Mouse (Mus musculus) heart, adult 2 months (tissue): ENCODE data around the gene Ntf5. TPM values are rescaled to one million over a fixed set of nuclear protein-coding genes. Genes with fewer than 3 reads are reported as not detected.
"Not testable (repeated sequence)": the region's sequence is repeated elsewhere in the genome, so short reads cannot be mapped to it uniquely, and the experiment has no call there.

Source experiments
- DNase-seq, 2 experiments: peaks; one replicate each; pipeline ENCODE4 v3.0.0; 2021
- H3K27ac ChIP-seq: fragments of 200-600 bp; 2 replicates; pipeline ENCODE4 v1.8.1; 2022
- H3K27me3 ChIP-seq: fragments of 200-500 bp; 2 replicates; pipeline ENCODE4 v1.6.1; 2012; ENCODE audit warnings: mild to moderate bottlenecking, low read length, inconsistent platforms, mixed read lengths; ENCODE audit not compliant: control insufficient read depth, insufficient read depth
- H3K36me3 ChIP-seq: fragments of 200-500 bp; 2 replicates; pipeline ENCODE4 v1.6.1; 2012; ENCODE audit warnings: low read length, inconsistent platforms; ENCODE audit not compliant: control insufficient read depth, insufficient read depth
- H3K4me1 ChIP-seq: fragments of 200-500 bp; 2 replicates; pipeline ENCODE4 v1.6.1; 2011; ENCODE audit warnings: low read length; ENCODE audit not compliant: control insufficient read depth, insufficient read depth
- H3K4me3 ChIP-seq: fragments of 200-600 bp; 2 replicates; pipeline ENCODE4 v1.8.1; 2022
- H3K79me2 ChIP-seq: fragments of 200-500 bp; replicated peaks from 2 replicates; pipeline ENCODE4 v1.6.1; 2012; ENCODE audit warnings: mild to moderate bottlenecking, inconsistent platforms, low read length, moderate library complexity, mixed read lengths; ENCODE audit not compliant: control insufficient read depth, insufficient read depth
- H3K9ac ChIP-seq: fragments of 200-500 bp; 2 replicates; pipeline ENCODE4 v1.6.1; 2012; ENCODE audit warnings: low read depth, mild to moderate bottlenecking, control low read depth, inconsistent platforms, low read length, mixed read lengths
- CTCF ChIP-seq: fragments of 200-600 bp; IDR thresholded peaks from 2 replicates; pipeline ENCODE4 v1.8.1; 2022; ENCODE audit warnings: antibody characterized with exemption, mild to moderate bottlenecking, moderate library complexity
- EP300 ChIP-seq: fragments of 200-500 bp; IDR thresholded peaks from 2 replicates; pipeline ENCODE4 v1.6.1; 2011; ENCODE audit warnings: low read depth, low read length, control low read depth; ENCODE audit not compliant: insufficient read depth
- POLR2A ChIP-seq: fragments of 200-500 bp; IDR thresholded peaks from 2 replicates; pipeline ENCODE4 v1.6.1; 2011; ENCODE audit warnings: mild to moderate bottlenecking, low read depth, low read length, control low read depth; ENCODE audit not compliant: insufficient read depth
- WGBS: fragments of 180-500 bp; shearing (Covaris S2); methylation state at CpG from one replicate; pipeline ENCODE4 v1.1.7; 2018; 5-methylcytosine and 5-hydroxymethylcytosine counted together
- intact Hi-C: fragments of 180-260 bp; cut with DNase I; formaldehyde crosslinking; loops from one replicate; pipeline ENCODE4 v1.15.1; 2025
- polyA plus RNA-seq: library from polyadenylated mRNA; depleted of rRNA; stranded (reverse); fragments of >200 nt; gene quantifications from 2 replicates; pipeline ENCODE4 v1.2.3, GENCODE M21; 2012
- total RNA-seq, 2 experiments: library from RNA; stranded (reverse); gene quantifications; 2 replicates each; pipeline ENCODE4 v1.2.3; 2021

The Ntf5 gene
- total and polyA plus RNA-seq, 3 experiments, result 0.11 to 0.50 (median 0.43) TPM

DNA sequence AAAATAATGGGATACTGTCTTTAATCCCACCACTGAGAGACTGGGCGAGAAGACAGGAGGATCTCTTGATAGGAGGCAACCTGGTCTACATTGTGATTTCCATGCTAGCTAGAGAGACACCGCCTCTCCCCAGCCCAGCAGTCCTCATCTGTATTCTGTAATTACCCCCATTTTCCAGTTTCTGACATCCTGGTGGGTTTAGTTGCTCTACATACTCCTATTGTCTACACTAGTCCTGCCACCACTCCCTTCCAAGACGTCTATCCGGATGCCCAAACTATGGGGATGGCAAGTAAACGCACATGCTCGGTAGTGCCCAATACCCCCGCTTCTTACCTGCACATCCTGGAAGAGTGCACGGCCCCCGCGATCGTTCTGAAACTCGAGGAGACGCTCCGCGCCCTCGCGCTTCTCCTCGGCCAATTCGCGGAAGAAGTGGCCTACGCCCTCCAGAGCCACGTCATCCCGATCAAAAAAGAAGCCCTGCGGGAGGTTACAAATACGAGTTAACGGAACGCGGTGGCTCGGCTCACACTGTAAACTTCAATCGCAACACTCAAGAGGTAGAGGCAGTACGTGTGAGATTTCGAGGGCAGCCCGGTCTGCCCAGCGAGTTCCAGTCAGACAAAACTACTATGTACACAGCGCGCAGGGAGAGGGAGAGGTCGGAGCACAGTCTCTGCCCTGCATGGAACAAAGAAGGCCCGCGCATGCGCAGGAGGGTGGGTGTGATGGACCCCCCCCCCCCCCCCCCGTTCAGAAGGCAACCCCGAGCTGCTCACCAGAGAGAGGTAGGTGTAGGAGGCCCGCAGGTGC, 45.5 kb downstream of the Ntf5 start:
- no peak for TF ChIP-seq CTCF
- peak; percentile 34 for TF ChIP-seq POLR2A
- TF ChIP-seq EP300, result 0 out of 2 replicates have a peak, but pooled peaks have one; percentile 6
- H3K4me1 ChIP-seq, result peaks cover 15% of the 10 kb centered on the region
- H3K79me2 ChIP-seq, result no peaks in the 10 kb centered on the region
- peaks cover 12% of the 10 kb centered on the region for H3K36me3 ChIP-seq
- DNase-seq, result peak; percentile 87 to 88
- no peaks in the 10 kb centered on the region for H3K27me3 ChIP-seq
- under 1% methylated on average over 43 of the region's 43 CpGs for WGBS
- intact Hi-C loops, result loop anchor here (1.0 kb wide), 1 partner anchor 25 kb away; the partner anchor contains the start of gene Gys1
- peak overlapping the region; percentile 59 for H3K4me3 ChIP-seq
- peak overlapping the region; percentile 72 for H3K9ac ChIP-seq
- peak overlapping the region; percentile 96 for H3K27ac ChIP-seq

DNA sequence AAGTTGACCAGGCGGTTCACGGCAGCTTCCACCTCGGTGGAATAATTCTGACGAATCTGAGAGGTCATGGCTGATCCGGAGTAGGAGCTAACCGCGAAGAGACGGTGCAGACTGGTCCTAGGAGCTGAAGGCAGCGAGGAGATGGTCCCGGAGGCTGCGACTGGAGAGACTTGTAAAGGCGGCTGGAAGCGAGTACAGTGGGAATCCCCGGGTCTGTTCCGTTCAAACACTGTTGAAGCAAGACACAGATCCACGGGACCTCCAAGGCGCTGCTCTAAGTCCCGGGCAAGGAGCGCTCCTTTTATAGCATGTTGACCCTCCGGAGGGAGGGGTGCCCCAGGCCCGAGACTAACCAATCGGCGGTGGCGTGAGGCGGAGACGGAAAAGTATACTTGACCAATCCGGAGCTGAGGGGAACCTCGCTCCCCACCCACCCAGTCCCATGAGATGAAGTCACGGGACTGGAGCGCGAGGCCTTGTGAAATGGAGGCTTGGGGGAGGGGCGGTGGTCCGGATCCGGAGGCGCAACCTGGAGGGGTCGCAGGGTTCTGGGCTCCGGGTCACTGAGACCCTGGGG, 46.2 kb downstream of the Ntf5 start, which contains the start of gene Ftl1:
Gene Ftl1, minus strand, starts transcription at position 321 of the 577 bp plus-strand sequence.
- H3K27me3 ChIP-seq, H3K79me2 ChIP-seq: not testable (repeated sequence)
- TF ChIP-seq POLR2A, result peak; percentile 98
- 0 out of 2 replicates have a peak, but pooled peaks have one; percentile 18 for TF ChIP-seq EP300
- Histone ChIP-seq H3K36me3 (peaks cover 12% of the 10 kb centered on the region), H3K9ac (peak within 1 kb of the TSS; percentile 72), H3K4me1 (peaks cover 15% of the 10 kb centered on the region), H3K4me3 (peak within 1 kb of the TSS; percentile 59), H3K27ac (peak within 1 kb of the TSS; percentile 96)
- peak; percentile 94 to 98 for DNase-seq
- WGBS, result 1% methylated on average over 33 of the region's 37 CpGs
- intact Hi-C loops, result loop anchor here (1.0 to 10.0 kb wide), 3 partner anchors 25 to 345 kb away; partner anchors contain the start of gene Gys1

GRCm38 (mm10) chr7:45460377-45460776, 46.9 kb downstream of the Ntf5 start:
- no peaks in the 10 kb centered on the region for H3K27me3 ChIP-seq
- H3K4me1 ChIP-seq, result peaks cover 15% of the 10 kb centered on the region
- TF ChIP-seq EP300 (no peak), POLR2A (no peak), CTCF (no peak)
- intact Hi-C loops, result loop anchor here (5.0 to 10.0 kb wide), 2 partner anchors 242 to 344 kb away; no protein-coding TSS in a partner anchor
- peaks cover 12% of the 10 kb centered on the region for H3K36me3 ChIP-seq
- peak; percentile 43 to 51 for DNase-seq
- WGBS, result 60% methylated on average over 7 of the region's 7 CpGs
- peak overlapping the region; percentile 96 for H3K27ac ChIP-seq
- H3K79me2 ChIP-seq, result no peaks in the 10 kb centered on the region
- peak overlapping the region; percentile 54 for H3K4me3 ChIP-seq
- peak overlapping the region; percentile 64; the same call in 1 of the 2 replicates for H3K9ac ChIP-seq

GRCm38 (mm10) chr7:45460860-45461314, 47.4 kb downstream of the Ntf5 start:
- intact Hi-C loops, result loop anchor here (5.0 to 10.0 kb wide), 2 partner anchors 241 to 344 kb away; no protein-coding TSS in a partner anchor
- Histone ChIP-seq H3K36me3 (peaks cover 12% of the 10 kb centered on the region), H3K27ac (peak overlapping the region; percentile 96), H3K4me1 (peaks cover 16% of the 10 kb centered on the region), H3K4me3 (no peak overlapping the region), H3K27me3 (no peaks in the 10 kb centered on the region), H3K79me2 (no peaks in the 10 kb centered on the region), H3K9ac (0 out of 2 replicates have a peak overlapping the region, but pooled peaks have one; percentile 2)
- TF ChIP-seq EP300 (no peak), POLR2A (no peak; the same call in 1 of the 2 replicates)
- peak; percentile 78 to 79 for DNase-seq
- WGBS, result 34% methylated on average over 13 of the region's 13 CpGs

DNA sequence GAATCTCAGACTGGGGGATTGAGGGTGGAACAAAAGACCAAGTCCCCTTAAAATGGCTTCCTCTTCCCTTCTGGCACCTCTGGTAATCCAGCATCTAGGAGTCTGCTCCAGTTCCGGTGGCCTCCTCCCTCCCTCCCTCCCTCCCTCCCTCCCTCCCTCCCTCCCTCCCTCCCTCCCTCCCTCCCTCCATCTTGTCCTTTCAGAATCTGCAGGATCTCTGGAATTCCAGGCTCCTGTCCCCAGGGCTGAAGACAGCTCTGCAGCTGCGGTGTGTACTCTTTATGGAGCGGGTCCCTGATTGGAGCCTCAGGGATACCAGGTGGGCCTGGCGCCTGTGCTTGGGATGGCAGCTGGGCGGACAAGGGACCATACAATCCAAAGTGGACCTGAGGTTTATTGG, 47.8 kb downstream of the Ntf5 start:
- H3K9ac ChIP-seq, result no peak overlapping the region
- 62% methylated on average over 5 of the region's 5 CpGs for WGBS

More for the DNA sequence above, 47.8 kb downstream of the Ntf5 start:
- peaks cover 17% of the 10 kb centered on the region for H3K4me1 ChIP-seq
- peak in 1 of 2 experiments; percentile 28 for DNase-seq
- H3K79me2 ChIP-seq, result no peaks in the 10 kb centered on the region
- H3K27me3 ChIP-seq, result no peaks in the 10 kb centered on the region
- peaks cover 12% of the 10 kb centered on the region for H3K36me3 ChIP-seq
- TF ChIP-seq EP300, result no peak
- no peak for TF ChIP-seq POLR2A
- TF ChIP-seq CTCF, result no peak
- H3K4me3 ChIP-seq, result no peak overlapping the region
- peak overlapping the region; percentile 96 for H3K27ac ChIP-seq
- intact Hi-C loops, result loop anchor here (5.0 to 10.0 kb wide), 2 partner anchors 241 to 343 kb away; no protein-coding TSS in a partner anchor
